Mouse (Mus musculus) ES-CJ7 (cell line): ENCODE results near the gene Trappc2l.

Experiments
- DNase-seq: peaks from one replicate; pipeline ENCODE4 v3.0.0; 2011; ENCODE audit warnings: low read depth, low spot score

Gene Trappc2l

GRCm38 (mm10) chr8:122656056-122656999 is 44.9 kb downstream of the Trappc2l start:
- DNase-seq: no peak

DNA sequence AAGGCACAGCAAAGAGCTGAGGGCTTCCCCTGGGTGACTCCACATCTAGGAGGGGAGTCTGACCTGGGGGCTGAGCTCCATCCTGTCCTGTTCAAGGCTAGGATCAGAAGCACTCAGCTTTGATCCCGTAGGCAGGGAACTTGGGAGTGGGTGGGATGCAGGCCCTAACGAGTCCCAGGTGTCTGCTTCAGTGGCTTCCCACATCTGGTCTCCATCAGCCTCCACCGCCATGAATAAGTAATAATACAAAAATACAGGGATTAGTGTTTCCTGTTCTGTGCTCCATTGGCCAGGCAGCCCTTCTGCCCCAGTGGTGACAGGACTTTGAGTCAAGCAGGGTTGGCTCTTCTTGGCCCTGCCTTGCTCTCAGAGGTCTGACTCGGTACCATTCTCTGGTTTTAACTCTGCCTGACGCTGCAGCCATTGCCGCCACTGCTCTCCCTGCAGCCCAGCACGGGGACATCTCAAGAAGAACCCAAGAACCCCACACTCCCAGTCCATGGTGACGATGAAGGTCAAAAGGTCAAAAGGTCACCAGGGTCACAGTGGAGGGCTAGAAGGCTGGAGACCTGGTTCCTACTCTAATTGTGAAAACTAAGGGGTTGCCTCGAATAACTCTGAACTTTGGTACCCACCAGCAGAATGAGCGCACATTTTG is 46.8 kb downstream of the Trappc2l start:
- no peak for DNase-seq

GRCm38 (mm10) chr8:122658807-122659160 is 47.3 kb downstream of the Trappc2l start:
- no peak for DNase-seq

DNA sequence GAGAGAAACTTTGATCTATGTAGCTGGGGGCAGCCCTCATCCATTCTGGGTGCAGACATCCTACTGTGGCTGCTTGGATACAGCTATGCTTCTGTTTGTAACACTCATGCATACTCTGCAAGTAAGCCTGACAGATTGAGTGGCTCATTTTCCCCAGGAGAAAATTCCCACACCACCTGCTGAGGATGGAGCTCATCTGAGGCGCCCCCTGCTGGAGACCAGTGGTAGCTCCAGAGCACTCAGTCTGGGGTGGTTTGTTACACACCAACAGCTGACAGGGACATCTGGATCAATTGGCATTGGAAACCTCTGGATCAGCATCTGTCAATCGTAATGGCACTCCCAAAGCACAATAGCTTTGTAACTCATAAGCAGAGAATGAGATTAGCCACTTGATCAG is 48.6 kb downstream of the Trappc2l start:
- DNase-seq: peak; percentile 32

- DNase-seq: no peak
These were observed 49.7 kb downstream of the Trappc2l start for GRCm38 (mm10) chr8:122661138-122661537.

DNA sequence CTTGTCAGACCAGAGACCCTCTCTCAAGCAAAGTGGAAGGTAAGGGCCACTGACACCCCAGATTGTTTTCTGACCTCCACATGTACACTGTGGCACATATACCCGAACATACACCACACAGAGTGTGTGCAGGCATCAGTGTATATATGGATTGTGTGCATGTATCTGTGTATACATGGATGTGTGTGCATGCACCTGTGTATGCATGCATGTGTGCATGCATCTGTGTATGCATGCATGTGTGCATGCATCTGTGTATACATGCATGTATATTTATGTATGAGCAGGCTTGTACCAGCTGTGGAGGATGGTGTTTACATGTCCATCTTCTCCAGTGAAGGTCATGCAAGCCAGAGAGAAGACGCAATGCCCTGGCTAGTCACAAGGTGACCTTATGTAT is 50.5 kb downstream of the Trappc2l start:
- no peak for DNase-seq

GRCm38 (mm10) chr8:122663106-122663505 is 51.7 kb downstream of the Trappc2l start:
- DNase-seq: no peak

- DNase-seq: no peak
These were observed 52.2 kb downstream of the Trappc2l start for GRCm38 (mm10) chr8:122663670-122664069.

DNA sequence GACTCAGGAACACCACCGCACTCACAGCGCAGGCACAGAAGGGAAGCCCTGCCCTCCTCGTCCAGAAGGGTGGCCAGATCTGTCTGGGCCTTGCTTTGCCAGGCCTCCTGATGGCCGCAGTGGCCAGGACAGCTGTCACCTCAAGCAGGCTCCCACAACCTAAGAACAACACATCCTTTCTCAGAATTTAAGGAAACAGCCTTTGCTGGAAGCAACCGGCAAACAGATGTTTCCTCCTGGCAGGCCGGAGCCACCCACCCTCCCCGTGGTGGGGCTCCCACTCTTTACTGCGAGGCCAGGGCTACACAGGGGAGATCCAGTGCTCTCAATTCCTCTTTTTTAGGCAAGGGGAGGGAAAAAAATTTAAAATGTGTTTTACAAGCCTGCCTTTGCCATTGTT is 53.8 kb downstream of the Trappc2l start:
- no peak for DNase-seq

DNA sequence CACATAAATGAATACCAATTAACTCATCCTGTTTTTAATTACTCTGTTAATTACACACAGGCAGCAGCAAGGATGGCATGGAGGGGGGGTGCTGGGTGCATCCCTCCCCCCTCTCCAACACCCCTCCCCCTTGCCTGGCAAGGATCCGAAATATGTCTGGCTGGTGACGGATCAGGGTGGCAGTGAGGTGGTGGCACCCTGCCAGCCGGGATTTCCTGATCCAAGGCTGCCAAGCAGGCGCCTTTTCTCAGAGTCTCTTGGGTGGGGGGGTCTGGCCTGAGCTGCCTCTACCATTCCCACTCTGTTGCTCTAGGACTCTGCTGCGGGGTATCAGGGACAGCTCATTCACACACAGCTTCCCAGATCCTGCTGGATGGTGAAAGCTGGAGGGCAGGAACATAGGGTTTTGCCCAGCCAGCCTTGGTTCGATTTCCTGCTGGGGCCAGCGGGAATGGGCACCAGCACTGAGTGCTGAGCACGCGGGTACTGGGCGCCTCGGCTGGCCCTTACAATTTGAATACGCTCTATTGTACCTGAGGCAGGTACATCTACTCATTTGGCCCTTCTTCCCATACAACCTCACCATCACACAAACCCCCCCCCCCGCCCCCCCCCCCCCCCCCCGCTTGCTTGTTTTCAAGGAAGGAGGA is 54.4 kb downstream of the Trappc2l start:
- no peak for DNase-seq
